Mouse (Mus musculus) kidney, postnatal 36 days (tissue): Measurements from ENCODE around the gene Dph1.

ENCODE experiments used
- DNase-seq, 2 experiments: peaks; one replicate each; pipeline ENCODE4 v3.0.0; 2021 to 2022; ENCODE audit warnings: mixed read lengths in 2 of 2

Gene Dph1

DNA sequence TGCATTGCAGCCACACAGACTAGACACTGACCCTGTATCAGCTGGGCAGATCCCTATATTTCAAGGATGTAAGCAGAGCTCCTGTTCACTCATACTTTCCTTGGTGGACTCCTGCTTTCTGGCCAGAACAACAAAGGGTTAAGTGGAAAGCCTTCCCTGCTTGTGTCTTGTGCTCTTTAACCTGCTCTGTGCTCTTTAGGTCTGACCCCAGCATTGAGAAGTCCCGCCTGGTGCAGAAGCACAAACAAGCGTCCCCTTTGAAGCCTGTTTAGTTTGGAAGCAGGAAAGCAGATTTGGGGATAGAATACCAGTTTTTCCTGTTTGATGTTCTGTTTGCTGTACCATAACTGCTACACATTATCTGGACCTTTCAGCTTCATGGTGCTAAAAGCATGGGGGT is 33.1 kb downstream of the Dph1 start:
- DNase-seq = peak in 1 of 2 experiments; percentile 20

- peak; percentile 52 to 66 for DNase-seq
Measured at GRCm38 (mm10) chr11:75157037-75157436, 34.0 kb downstream of the Dph1 start.

DNA sequence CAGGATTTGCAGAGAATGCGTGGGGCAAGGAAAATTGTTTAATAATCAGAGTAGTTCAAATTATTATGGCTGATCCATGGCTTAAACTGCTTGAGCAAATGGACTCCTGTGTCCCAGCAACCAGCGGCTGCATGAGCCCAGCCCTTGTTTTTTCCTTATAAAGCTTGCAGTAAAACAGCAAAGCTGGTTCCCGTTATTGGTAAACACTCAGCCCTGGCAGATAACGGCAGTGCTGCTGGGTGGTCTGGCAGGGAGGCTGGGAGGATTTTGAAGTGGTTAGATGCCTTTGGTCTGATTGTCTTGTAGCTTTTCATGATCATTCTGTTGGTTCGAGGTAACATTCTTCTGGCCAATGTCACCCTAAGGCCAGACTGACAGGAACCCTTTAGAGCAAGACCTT is 34.6 kb downstream of the Dph1 start:
- no peak for DNase-seq

DNA sequence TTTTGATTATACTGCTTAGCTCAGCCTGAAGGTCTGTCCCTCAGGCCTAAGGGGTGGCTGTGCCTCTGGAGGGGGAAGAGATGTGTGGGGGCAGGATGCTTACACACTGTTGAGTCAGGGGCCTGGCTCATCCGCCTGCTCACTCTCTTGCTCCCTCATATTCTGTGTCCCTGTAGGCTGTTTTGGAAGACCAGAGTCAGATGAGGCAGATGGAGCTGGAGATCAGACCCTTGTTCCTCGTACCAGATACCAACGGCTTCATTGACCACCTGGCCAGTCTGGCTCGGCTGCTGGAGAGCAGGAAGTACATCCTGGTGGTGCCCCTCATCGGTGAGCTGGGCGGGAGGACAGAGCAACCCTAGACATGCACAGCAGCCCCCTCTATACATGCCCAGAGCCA is 35.1 kb downstream of the Dph1 start:
- no peak for DNase-seq

DNA sequence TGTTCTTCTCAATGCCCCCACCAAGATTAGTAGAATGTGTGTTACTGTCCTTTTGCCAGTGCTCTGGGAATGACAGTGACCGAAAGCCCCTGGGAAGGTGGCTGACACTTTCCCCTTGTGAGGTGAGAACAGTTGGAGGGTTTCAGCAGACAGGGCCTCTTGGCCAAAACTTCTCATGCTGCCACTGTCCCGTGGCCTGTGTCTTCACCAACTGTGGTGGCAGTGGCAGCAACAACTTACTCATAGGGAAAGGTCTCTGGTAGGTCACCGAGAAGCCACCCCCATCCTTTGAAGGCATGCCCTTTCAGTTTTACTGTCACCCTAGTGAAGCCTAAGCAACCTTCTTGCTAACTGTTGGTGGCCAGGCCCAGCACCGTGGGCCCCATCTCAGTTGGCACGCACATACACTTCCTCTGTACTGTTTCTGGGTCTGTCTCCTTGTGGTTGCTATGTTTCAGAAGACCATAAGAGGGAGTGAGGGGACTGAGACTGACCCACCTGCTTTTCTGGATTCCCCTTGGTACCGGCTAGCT is 36.9 kb downstream of the Dph1 start:
- DNase-seq = peak in 1 of 2 experiments; percentile 12

DNA sequence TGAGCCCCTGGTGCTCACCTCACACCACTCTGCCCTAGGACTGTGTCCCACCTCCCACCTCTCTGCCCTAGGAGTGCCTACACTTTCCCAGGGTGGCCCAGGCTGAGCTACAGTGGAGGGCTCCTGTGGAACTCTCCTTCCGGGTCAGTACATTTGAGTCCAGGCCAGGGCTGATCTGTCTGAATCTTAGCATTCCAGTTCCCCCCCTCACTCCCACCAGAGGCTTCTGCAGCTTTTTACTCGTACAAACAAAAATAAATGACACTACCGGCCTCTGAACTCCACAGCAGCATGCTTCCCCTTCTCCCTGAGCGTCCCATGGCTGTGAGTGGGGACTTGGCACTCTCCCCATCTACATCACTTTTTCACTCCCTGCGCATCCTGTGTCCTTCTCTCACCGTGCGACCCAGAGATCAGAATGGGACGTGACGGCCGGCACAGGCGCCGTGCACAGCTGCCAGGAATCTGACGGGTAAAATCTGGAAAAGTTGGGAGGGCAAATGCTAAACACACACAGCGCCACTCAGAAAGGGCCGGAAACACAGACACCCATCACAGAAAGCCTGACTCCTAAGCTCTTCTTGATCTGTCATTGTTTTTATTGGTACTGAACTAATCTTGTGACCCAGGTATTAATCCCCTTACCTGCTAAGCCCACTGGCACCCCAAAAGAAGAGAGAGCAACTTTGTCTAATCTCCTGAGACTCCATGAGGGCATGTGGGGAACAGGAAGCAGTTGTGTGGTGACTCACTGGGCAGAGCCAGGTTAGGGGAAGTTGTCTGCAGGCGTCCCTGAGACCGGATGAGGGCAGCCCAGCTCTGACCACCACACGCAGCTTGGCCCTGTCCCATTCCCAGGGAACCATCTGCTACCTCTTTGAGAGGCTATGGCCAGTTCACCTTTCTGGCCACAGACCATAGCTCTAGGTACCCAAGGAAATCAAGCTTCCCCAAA is 38.2 kb downstream of the Dph1 start:
- DNase-seq = peak; percentile 60 to 62

DNA sequence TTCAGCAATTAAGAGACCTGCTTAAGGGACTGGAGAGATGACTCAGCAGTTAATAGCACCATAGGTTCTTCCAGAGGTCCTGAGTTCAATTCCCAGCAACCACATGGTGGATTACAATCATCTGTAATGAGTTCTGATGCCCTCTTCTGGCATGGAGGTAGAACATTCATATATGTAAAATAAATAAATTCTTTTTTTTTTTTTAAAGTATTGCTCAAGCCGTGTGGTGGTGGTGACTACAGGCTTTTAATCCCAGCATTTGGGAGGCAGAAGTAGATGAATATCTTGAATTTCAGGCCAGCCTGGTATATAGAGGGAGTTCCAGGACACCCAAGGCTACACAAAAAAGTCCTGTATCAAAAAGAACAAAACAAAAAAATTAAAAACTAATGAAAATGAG is 40.7 kb downstream of the Dph1 start:
- DNase-seq = no peak

DNA sequence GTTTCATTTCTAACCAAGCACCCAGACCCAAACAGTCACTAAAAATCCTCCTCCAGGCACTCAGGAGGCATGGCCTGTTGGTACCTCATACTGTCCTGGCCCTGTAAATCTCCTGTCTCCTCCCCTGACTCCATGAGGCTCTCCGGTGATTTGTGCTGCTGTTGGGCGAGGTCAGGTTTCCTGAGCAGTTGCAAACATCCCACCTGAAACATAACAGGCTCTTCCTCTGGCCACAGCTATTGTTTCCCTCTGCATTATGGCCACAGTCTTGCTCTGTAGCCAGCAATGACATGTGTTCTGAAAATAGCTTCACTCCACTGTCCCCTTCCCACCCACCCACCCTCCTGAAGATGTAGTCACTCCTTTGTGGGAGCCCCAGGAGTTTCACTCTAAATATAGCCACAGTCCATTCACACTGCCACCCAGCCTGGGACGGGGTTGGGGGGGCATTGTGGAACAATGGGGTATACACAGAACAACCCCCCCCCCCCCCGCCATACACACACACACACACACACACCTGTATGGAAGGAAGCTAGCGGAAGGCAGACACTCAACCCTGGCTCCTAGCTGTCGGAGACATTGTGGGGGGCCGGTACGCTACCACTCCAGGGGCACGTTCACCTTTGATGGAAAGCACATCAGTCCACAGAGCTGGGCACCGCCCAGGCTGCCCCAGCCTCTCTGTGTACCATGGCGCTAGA is 42.6 kb downstream of the Dph1 start:
- DNase-seq = peak in 1 of 2 experiments; percentile 30

- DNase-seq = peak; percentile 54 to 58
Measured at GRCm38 (mm10) chr11:75147846-75148168, 43.2 kb downstream of the Dph1 start.

DNA sequence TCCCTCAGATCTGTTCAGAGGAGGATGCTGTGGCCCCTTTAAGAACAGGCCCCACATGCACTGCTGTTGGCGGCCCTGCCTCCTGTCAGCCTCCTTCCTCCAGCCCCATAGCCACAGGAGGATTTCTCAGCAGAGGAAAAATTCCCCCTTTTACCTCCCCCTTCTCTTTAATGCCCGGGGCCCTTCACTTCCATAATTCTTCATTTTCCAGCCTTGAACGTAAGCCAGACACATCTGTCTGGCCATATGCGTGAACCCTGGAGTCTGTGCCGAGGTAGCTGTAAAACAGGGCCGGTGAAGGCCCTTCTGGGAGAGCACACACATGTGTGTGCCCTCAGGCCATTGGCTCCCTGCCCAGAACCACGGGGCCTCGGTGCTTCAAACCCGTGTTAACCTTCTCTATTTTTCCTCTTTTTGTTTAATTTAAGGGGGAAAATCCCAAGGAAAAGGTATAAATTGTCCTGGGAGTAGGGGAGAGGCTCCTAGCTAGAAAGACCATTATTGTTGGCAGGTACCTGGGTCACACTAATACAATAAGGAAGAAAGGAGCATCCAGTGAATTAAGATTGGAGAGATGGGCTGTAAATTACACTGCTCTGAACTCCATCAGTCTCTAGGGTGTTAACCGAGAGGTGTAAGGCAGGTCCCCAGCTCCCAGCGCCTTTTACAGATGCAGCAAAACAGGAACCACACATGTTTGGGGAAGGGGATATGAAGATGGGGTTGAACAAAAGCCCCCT is 43.8 kb downstream of the Dph1 start:
- peak in 1 of 2 experiments; percentile 72 for DNase-seq

GRCm38 (mm10) chr11:75145841-75146240 is 45.2 kb downstream of the Dph1 start:
- DNase-seq = no peak

- no peak for DNase-seq
Measured at GRCm38 (mm10) chr11:75142749-75143148, 48.3 kb downstream of the Dph1 start.

- DNase-seq = no peak
Measured at GRCm38 (mm10) chr11:75141913-75142312, 49.1 kb downstream of the Dph1 start.

- DNase-seq = no peak
Measured at GRCm38 (mm10) chr11:75141038-75141437, 50.0 kb downstream of the Dph1 start.

- DNase-seq = peak; percentile 49 to 61
Measured at GRCm38 (mm10) chr11:75140431-75140830, 50.6 kb downstream of the Dph1 start.

- peak; percentile 74 to 78 for DNase-seq
Measured at GRCm38 (mm10) chr11:75139122-75139963, 51.7 kb downstream of the Dph1 start.

DNA sequence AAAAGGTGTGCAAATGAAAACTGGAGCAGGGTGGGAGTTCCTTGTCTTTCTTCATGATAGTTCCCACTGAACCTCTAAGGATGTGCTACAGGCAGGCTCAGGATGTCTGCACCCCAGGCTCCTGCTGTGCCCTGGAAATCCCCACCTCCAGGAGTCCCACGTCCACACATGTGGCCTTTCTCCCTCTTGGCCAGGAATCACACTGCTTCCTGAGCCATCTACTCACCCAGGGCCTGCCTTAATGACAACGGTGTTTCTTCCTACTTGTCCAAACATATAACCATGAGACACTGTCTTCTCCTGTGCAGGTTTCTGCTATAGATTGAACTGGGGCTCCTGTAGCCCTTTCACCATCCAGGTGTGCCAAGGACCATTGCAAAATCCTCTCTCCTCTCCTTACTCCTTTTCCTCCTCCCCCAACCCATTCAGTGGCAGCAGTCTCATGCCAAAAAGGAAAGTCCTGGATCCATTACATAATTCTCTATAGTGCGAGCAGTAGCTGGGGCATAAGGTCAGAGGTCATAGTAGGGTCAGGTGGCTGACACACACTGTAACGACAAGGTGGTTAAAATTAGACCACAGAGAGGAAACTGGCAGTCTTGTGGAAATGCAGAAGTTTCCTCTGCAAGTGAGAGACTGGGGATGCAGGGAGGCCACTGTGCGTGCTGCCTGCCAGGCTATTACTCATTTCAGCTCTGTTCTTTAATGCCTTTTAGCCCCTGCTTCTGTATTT is 54.2 kb downstream of the Dph1 start:
- peak; percentile 83 to 92 for DNase-seq

- DNase-seq = peak; percentile 71 to 88
Measured at GRCm38 (mm10) chr11:75135358-75135757, 55.7 kb downstream of the Dph1 start.

DNA sequence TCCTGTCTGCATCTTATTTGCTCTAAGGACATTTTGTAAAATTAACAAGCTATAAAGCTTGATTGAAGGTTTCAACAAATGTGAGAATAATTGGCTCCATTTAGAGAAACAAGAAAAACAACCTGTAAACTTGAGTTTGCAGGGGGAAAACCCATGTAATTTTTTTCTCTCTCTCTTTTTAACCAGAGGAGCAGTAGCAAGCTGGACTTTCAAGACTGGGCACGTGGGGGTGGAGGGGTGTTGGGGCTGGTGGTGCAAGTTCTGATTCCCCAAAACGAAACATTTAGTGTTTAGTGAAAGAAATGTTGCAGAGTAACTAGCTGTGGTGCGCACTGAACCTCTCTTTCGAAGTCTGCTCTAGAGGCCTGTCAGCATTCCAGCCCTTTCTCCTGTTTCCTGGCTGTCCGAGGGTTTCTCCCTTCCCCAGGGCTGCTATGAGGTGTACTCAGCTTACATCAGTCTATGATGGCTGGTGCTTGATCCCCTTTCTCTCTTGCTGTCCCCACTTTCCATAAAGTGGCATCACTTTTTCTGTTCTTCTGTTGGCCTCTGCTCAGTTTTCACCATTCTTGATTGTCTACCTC is 56.5 kb downstream of the Dph1 start:
- peak in 1 of 2 experiments; percentile 49 for DNase-seq

DNA sequence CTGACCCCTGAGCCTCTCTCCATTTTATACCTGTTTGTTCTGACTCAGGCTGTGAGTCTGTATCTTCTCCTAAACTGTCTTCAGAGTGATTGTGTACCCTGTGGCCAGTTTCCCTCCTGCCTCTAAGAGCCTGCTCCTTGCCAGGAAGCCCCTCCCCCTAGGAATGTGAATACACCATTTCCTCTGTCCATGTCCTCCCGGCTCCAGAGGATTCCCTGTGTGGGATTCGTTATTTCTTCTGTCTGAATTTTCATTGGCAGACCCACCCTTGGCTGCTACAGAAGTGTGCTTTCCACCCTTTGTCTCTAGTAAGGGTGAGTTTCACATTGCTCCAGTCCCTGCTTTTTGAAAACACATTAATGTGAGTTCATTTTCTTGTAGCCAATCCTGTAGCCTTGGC is 57.1 kb downstream of the Dph1 start:
- DNase-seq = peak; percentile 80 to 85

DNA sequence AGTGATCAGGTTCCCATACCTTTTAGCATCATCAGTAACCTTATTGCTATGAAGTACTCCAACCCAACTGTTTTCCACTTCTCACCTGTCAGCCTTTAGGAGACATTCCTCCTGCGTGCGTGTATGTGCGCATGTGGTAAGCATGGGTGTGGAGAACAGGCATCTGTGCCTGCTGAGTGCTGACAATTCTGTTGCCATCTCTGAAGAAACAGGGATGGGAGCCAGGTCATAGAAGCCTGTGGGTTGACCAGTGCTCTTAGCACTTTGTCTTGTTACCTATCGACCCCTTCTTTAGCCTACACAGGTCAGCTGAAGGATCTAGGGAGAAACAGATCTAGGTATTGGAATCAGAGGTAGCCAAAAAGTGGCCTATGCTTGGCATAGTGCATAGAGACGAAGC is 57.6 kb downstream of the Dph1 start:
- DNase-seq = no peak
